Mouse (Mus musculus): Measurements from ENCODE around the gene Zdhhc15. TPM values are rescaled to one million over a fixed set of nuclear protein-coding genes. Genes with fewer than 3 reads are reported as not detected.
"Not testable (repeated sequence)": the region's sequence is repeated elsewhere in the genome, so short reads cannot be mapped to it uniquely, and the experiment has no call there.

The Zdhhc15 gene
- 8.1 TPM in 2 replicates for polyA plus RNA-seq (2015; fragmentation: Nextera tagmentation; extraction: Ambion mirVana)

DNA sequence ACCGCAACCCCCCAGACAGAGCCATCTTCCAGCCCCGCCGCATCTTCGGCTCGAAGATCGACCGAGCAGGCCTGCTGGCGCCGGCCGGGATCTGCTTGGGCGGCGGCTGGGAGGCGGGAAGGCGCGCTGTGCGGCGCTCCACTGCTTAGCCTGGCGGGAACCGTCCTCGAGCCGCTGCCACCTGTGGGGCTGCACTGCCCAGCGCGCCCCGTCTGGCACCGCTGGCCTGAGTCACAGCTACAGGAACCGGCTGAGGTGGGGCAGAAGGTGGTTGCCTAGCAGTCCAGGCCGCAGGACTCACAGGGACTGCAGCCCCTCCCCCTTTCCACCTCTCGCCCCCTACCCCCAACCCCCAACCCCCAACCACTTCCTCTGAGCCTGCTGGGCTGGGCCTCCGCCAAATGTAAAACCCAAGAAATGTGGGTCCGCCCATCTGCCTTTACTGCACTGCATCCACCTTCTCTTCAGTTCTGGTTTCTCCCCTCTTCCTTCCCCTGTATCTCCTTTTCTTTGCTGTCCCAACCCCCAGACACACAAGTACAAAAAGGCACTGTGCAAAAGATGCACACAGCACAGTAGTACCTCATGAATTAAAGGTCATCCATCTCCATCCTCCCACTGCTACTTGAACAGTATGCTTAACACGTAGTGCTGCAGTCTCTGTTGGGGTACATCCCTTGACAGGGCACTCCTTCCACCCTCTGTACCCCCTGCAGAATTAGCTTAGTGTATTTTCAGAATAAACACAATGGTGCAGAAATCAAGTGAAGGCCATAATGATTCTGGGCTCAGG lies at the start of gene Zdhhc15:
TSS of gene Zdhhc15 (minus strand) at position 308 of the 793 bp plus-strand sequence.
- H3K9me3 ChIP-seq (replicated peaks; ENCODE audit: control insufficient read depth, low read length) = no peaks in the 10 kb centered on the region
- 8% methylated on average over 27 of the region's 31 CpGs for WGBS
- H3K4me1 ChIP-seq (ENCODE audit: control insufficient read depth, insufficient read depth, low read length) = no peaks in the 10 kb centered on the region
- ATAC-seq (ENCODE audit: insufficient read depth, low FRiP score) = peak; percentile 93
- H3K4me2 ChIP-seq (ENCODE audit: low read depth, low read length) = peak within 1 kb of the TSS; percentile 61
- peak within 1 kb of the TSS; percentile 47 for H3K27ac ChIP-seq (ENCODE audit: low read length)
- peak within 1 kb of the TSS; percentile 71 for H3K9ac ChIP-seq (ENCODE audit: low read length)
- no peaks in the 10 kb centered on the region; the same call in 1 of the 2 replicates for H3K27me3 ChIP-seq (ENCODE audit: control insufficient read depth, insufficient read depth, low read length)
- no peaks in the 10 kb centered on the region for H3K36me3 ChIP-seq (ENCODE audit: control insufficient read depth, insufficient read depth, low read length)
- H3K4me3 ChIP-seq (replicated peaks; ENCODE audit: low read length) = peak within 1 kb of the TSS; percentile 57

DNA sequence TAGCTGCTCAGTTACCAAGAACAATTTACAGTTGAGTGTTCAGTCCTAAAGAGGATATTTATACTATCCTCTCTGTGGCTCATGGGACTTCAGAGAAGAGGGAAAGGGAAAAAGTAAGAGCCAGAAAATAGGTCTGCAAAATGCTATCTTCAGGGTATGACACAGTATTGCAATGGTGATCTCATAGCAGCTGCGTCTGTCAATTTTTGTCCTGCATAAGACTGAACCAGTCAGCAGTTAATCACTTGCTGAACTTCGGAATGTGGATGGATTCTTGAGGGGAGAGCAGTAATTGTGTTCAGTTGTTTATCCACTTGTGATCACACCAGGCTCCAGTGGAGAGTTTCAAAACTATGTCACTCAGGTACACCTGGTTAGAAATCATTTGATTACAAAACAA lies 37.1 kb upstream of the Zdhhc15 start:
- no peaks in the 10 kb centered on the region for H3K36me3 ChIP-seq (ENCODE audit: control insufficient read depth, insufficient read depth, low read length)
- H3K4me1 ChIP-seq (ENCODE audit: control insufficient read depth, insufficient read depth, low read length) = no peaks in the 10 kb centered on the region
- no peak for ATAC-seq (ENCODE audit: insufficient read depth, low FRiP score)
- H3K27me3 ChIP-seq (ENCODE audit: control insufficient read depth, insufficient read depth, low read length) = no peaks in the 10 kb centered on the region
- H3K4me2 ChIP-seq (ENCODE audit: low read depth, low read length) = no peak overlapping the region
- H3K27ac ChIP-seq (ENCODE audit: low read length) = no peak overlapping the region
- 74% methylated on average over 2 of the region's 2 CpGs for WGBS
- no peak overlapping the region for H3K9ac ChIP-seq (ENCODE audit: low read length)
- no peak overlapping the region for H3K4me3 ChIP-seq (replicated peaks; ENCODE audit: low read length)
- no peaks in the 10 kb centered on the region for H3K9me3 ChIP-seq (replicated peaks; ENCODE audit: control insufficient read depth, low read length)

DNA sequence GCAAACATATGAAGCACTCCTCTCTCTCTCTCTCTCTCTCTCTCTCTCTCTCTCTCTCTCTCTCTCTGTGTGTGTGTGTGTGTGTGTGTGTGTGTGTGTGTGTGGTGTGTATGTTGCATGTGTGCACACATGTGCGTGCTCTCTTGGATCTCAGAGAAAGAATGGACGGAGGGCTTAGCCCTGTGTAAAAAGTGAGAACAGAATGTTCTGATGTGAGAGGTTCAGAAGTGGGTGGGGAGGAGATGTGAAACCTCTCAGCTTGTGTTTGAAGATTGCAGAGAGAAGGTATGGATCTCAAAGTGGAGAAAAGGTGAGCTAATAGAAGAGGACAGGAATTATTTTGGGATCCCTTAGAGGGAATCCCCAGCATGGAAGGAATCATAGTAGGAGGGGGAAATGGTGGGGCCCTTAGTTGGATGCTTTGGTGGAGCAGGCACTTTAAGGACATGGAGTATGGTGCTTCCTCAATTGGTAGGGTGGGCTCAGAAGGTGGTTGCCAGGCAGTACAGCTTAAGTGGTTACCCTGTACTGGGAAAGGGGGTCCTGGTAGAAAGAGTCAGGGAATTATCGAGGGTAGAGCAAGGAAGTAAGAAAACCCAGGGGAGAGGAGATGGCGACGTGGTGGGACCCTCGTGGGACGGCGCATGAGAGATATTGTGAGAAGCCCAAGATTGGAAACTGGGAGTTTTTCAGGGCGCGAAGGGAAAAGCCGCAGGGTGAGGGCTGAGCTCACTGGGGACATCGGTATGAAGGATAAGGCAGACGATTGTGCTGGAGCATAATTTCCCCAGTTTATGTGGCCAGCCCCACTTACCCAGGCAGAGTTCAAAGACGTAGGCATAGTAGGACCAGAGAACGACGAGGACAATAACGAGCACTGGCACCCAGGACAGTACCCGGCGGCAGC lies 761 bp downstream of the Zdhhc15 start:
- 17% methylated on average over 19 of the region's 19 CpGs for WGBS
- no peaks in the 10 kb centered on the region for H3K9me3 ChIP-seq (replicated peaks; ENCODE audit: control insufficient read depth, low read length)
- peak overlapping the region; percentile 57 for H3K4me3 ChIP-seq (replicated peaks; ENCODE audit: low read length)
- H3K36me3 ChIP-seq (ENCODE audit: control insufficient read depth, insufficient read depth, low read length) = no peaks in the 10 kb centered on the region
- H3K4me2 ChIP-seq (ENCODE audit: low read depth, low read length) = peak overlapping the region; percentile 61
- no peaks in the 10 kb centered on the region; the same call in 1 of the 2 replicates for H3K27me3 ChIP-seq (ENCODE audit: control insufficient read depth, insufficient read depth, low read length)
- peak overlapping the region; percentile 71 for H3K9ac ChIP-seq (ENCODE audit: low read length)
- H3K4me1 ChIP-seq (ENCODE audit: control insufficient read depth, insufficient read depth, low read length) = no peaks in the 10 kb centered on the region
- H3K27ac ChIP-seq (ENCODE audit: low read length) = peak overlapping the region; percentile 47; the same call in 1 of the 2 replicates
- peak; percentile 6; the same call in 1 of the 2 replicates for ATAC-seq (ENCODE audit: insufficient read depth, low FRiP score)

DNA sequence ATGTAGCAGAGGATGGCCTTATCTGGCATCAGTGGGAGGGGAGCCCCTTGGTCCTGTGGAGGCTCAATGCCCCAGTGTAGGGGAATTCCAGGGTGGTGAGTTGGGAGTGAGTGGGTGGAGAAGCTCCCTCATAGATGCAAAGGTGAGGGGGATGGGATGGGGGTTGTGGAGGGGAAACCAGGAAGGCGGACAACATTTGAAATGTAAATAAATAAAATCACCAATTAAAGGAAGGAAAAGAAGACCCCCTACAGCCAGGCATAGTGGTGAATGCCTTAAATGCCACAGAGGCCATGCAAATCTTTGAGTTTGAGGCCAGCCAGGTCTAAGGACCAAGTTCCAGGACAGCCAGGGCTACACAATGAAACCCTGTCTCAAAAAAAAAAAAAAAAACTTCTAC lies 13.9 kb downstream of the Zdhhc15 start:
- H3K27me3 ChIP-seq (ENCODE audit: control insufficient read depth, insufficient read depth, low read length) = no peaks in the 10 kb centered on the region
- H3K27ac ChIP-seq (ENCODE audit: low read length) = no peak overlapping the region
- no peak overlapping the region for H3K4me2 ChIP-seq (ENCODE audit: low read depth, low read length)
- H3K9me3 ChIP-seq (replicated peaks; ENCODE audit: control insufficient read depth, low read length) = no peaks in the 10 kb centered on the region
- no peaks in the 10 kb centered on the region for H3K4me1 ChIP-seq (ENCODE audit: control insufficient read depth, insufficient read depth, low read length)
- no peak overlapping the region for H3K9ac ChIP-seq (ENCODE audit: low read length)
- H3K4me3 ChIP-seq (replicated peaks; ENCODE audit: low read length) = no peak overlapping the region
- ATAC-seq (ENCODE audit: insufficient read depth, low FRiP score) = no peak
- H3K36me3 ChIP-seq (ENCODE audit: control insufficient read depth, insufficient read depth, low read length) = no peaks in the 10 kb centered on the region
- 69% methylated on average over 1 of the region's 1 CpGs for WGBS

DNA sequence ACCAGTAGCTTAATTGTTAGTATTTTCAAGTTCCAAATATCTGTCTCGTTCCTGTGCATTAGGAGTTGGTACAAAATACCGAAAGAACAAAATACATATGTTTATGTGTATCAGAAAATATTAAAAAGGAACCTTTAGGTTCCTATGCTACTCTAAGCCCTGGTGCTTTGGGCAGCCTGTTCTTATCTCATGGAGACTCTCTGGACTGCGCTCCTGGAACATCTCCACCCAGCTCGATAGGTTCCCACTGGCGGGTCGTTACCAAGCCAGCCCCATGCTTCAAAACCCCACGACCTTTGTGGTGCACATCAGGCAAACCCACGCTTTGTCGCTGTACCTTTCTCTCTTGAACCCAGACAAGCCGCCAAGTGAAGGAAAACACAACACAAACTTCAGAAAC lies 58.3 kb downstream of the Zdhhc15 start:
- no peaks in the 10 kb centered on the region; the same call in 1 of the 2 replicates for H3K27me3 ChIP-seq (ENCODE audit: control insufficient read depth, insufficient read depth, low read length)
- no peak overlapping the region for H3K4me3 ChIP-seq (replicated peaks; ENCODE audit: low read length)
- H3K4me1 ChIP-seq (ENCODE audit: control insufficient read depth, insufficient read depth, low read length) = no peaks in the 10 kb centered on the region
- ATAC-seq (ENCODE audit: insufficient read depth, low FRiP score) = no peak
- no peak overlapping the region for H3K27ac ChIP-seq (ENCODE audit: low read length)
- H3K4me2 ChIP-seq (ENCODE audit: low read depth, low read length) = no peak overlapping the region
- no peaks in the 10 kb centered on the region for H3K36me3 ChIP-seq (ENCODE audit: control insufficient read depth, insufficient read depth, low read length)
- WGBS = 88% methylated on average over 10 of the region's 10 CpGs
- H3K9me3 ChIP-seq (replicated peaks; ENCODE audit: control insufficient read depth, low read length) = no peaks in the 10 kb centered on the region
- H3K9ac ChIP-seq (ENCODE audit: low read length) = no peak overlapping the region

DNA sequence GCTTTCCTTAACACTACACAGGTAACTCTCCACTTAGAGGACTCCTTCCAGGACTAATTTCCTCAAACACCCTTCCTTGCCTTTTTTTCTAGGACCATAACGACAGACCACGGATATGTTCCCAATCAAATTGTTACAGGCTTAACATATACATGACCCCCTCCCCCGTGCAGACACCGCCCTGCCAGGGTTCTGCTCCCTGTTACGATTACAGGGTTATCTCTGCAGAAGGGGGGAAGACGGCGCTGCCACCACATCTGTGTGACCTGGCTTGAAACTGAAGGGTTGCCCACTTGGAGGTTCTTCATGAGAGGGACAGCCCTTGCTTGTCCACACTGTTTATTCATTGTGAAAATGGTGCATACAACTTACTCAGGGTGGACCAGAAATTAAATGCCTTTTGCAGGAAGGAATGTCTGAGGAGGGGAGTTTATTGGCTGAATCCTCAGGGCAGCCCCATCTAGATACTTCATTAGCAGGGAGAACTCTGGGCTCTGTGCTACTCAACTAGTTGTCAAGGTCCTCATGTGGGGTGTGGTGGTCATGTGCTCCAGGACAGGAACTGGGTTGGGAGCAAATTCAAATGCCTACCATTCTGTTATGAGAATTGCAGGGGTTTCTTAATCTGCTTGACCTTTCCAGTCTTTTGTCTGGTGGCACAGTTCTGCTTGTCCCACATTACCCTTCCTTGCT lies 67.0 kb downstream of the Zdhhc15 start:
- H3K4me2 ChIP-seq (ENCODE audit: low read depth, low read length); H3K9me3 ChIP-seq (replicated peaks; ENCODE audit: control insufficient read depth, low read length); H3K27ac ChIP-seq (ENCODE audit: low read length); H3K4me3 ChIP-seq (replicated peaks; ENCODE audit: low read length); H3K27me3 ChIP-seq (ENCODE audit: control insufficient read depth, insufficient read depth, low read length); H3K4me1 ChIP-seq (ENCODE audit: control insufficient read depth, insufficient read depth, low read length); H3K36me3 ChIP-seq (ENCODE audit: control insufficient read depth, insufficient read depth, low read length); ATAC-seq (ENCODE audit: insufficient read depth, low FRiP score); H3K9ac ChIP-seq (ENCODE audit: low read length): not testable (repeated sequence)
- 88% methylated on average over 2 of the region's 7 CpGs for WGBS

DNA sequence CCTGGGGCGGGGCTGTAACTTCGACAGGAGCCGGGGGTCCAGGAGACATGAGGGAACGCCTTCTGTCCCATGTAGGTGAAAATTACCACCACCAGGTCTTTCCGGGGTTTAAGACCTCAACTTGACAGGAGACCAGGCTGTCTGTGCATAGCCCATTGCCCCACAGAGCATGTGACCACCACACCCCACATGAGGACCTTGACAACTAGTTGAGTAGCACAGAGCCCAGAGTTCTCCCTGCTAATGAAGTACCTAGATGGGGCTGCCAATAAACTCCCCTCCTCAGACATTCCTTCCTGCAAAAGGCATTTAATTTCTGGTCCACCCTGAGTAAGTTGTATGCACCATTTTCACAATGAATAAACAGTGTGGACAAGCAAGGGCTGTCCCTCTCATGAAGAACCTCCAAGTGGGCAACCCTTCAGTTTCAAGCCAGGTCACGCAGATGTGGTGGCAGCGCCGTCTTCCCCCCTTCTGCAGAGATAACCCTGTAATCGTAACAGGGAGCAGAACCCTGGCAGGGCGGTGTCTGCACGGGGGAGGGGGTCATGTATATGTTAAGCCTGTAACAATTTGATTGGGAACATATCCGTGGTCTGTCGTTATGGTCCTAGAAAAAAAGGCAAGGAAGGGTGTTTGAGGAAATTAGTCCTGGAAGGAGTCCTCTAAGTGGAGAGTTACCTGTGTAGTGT lies 68.5 kb downstream of the Zdhhc15 start:
- ATAC-seq (ENCODE audit: insufficient read depth, low FRiP score); H3K4me2 ChIP-seq (ENCODE audit: low read depth, low read length); H3K27ac ChIP-seq (ENCODE audit: low read length); H3K9me3 ChIP-seq (replicated peaks; ENCODE audit: control insufficient read depth, low read length); H3K9ac ChIP-seq (ENCODE audit: low read length); H3K27me3 ChIP-seq (ENCODE audit: control insufficient read depth, insufficient read depth, low read length); H3K4me1 ChIP-seq (ENCODE audit: control insufficient read depth, insufficient read depth, low read length); H3K36me3 ChIP-seq (ENCODE audit: control insufficient read depth, insufficient read depth, low read length); H3K4me3 ChIP-seq (replicated peaks; ENCODE audit: low read length): not testable (repeated sequence)
- 80% methylated on average over 8 of the region's 13 CpGs for WGBS

DNA sequence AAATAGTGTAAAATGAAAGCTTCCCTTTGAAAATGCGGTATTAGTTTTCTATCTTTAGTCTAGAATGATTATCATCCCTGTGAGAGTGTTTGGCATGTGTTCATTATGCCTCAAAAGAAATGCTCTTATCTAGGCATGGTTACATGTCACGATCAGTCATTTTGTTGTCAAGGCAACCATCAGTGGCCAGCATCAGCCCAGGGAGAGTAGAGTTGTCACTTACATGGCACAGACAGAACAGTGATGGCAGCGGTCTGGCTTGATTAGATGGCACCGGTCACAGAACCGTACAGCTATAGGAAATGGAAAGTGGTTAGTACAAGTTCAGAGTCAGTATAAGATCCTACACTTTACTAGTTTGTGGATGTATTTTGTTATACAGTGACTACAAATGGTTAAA lies 96.9 kb downstream of the Zdhhc15 start:
- Histone ChIP-seq H3K4me1 (ENCODE audit: control insufficient read depth, insufficient read depth, low read length) (no peaks in the 10 kb centered on the region), H3K36me3 (ENCODE audit: control insufficient read depth, insufficient read depth, low read length) (no peaks in the 10 kb centered on the region), H3K4me3 (replicated peaks; ENCODE audit: low read length) (no peak overlapping the region), H3K4me2 (ENCODE audit: low read depth, low read length) (no peak overlapping the region), H3K27ac (ENCODE audit: low read length) (no peak overlapping the region), H3K9ac (ENCODE audit: low read length) (no peak overlapping the region), H3K9me3 (replicated peaks; ENCODE audit: control insufficient read depth, low read length) (no peaks in the 10 kb centered on the region), H3K27me3 (ENCODE audit: control insufficient read depth, insufficient read depth, low read length) (no peaks in the 10 kb centered on the region; the same call in 1 of the 2 replicates)
- no peak for ATAC-seq (ENCODE audit: insufficient read depth, low FRiP score)
- 90% methylated on average over 5 of the region's 5 CpGs for WGBS
